Mouse (Mus musculus) lung, embryonic 15.5 days (tissue): ENCODE measurements around the gene Fzd4. TPM values are rescaled to one million over a fixed set of nuclear protein-coding genes. Genes with fewer than 3 reads are reported as not detected.

Experiments
- ATAC-seq: fragments of 200-750 bp; cut with Nextera tagmentation; 2 replicates; pipeline ENCODE4 v1.8.0; 2017; ENCODE audit warnings: moderate number of reproducible peaks, borderline replicate concordance; ENCODE audit not compliant: low FRiP score, low TSS enrichment; ENCODE audit errors: extremely low read depth
- H3K27ac ChIP-seq: fragments of 300-500 bp; sonication (generic); 2 replicates; pipeline ENCODE4 v1.5.1; 2015; ENCODE audit warnings: moderate library complexity, mild to moderate bottlenecking, inconsistent platforms
- H3K27me3 ChIP-seq: fragments of 300-500 bp; sonication (generic); 2 replicates; pipeline ENCODE4 v1.6.1; 2015; ENCODE audit warnings: inconsistent platforms
- H3K36me3 ChIP-seq: fragments of 300-500 bp; sonication (generic); 2 replicates; pipeline ENCODE4 v1.6.1; 2015; ENCODE audit warnings: inconsistent platforms
- H3K4me1 ChIP-seq: fragments of 300-500 bp; sonication (generic); 2 replicates; pipeline ENCODE4 v1.6.1; 2015; ENCODE audit warnings: inconsistent platforms
- H3K4me2 ChIP-seq: fragments of 300-500 bp; sonication (generic); 2 replicates; pipeline ENCODE4 v1.6.1; 2015; ENCODE audit warnings: inconsistent platforms, mild to moderate bottlenecking, moderate library complexity
- H3K4me3 ChIP-seq: fragments of 300-500 bp; sonication (generic); 2 replicates; pipeline ENCODE4 v1.5.1; 2015; ENCODE audit warnings: mild to moderate bottlenecking, inconsistent platforms
- H3K9ac ChIP-seq: fragments of 300-500 bp; sonication (generic); 2 replicates; pipeline ENCODE4 v1.6.1; 2015; ENCODE audit warnings: inconsistent platforms
- H3K9me3 ChIP-seq: fragments of 300-500 bp; sonication (generic); 2 replicates; pipeline ENCODE4 v1.6.1; 2016; ENCODE audit warnings: inconsistent platforms
- WGBS: fragments of 180-500 bp; shearing (Covaris S2); methylation state at CpG from one replicate; pipeline ENCODE4 v1.1.7; 2015; 5-methylcytosine and 5-hydroxymethylcytosine counted together
- polyA plus RNA-seq: library from polyadenylated mRNA; unstranded; fragments of >200 nt; fragmentation: Nextera tagmentation; extraction: Ambion mirVana; gene quantifications from 2 replicates; pipeline ENCODE4 v1.2.1, GENCODE M21; 2015

Fzd4 gene
- polyA plus RNA-seq, 1 experiment from 2014 or later: 13.1 TPM

- H3K4me1 ChIP-seq: peaks cover 13% of the 10 kb centered on the region
- H3K4me2 ChIP-seq: peak overlapping the region; percentile 95
- peak; percentile 85 for ATAC-seq
- H3K36me3 ChIP-seq: 0 out of 2 replicates have a peak, but pooled peaks cover 4% of the 10 kb centered on the region
- H3K9ac ChIP-seq: peak overlapping the region; percentile 47
- peaks cover 6% of the 10 kb centered on the region; the same call in 1 of the 2 replicates for H3K27me3 ChIP-seq
- 2% methylated on average over 52 of the region's 52 CpGs for WGBS
- no peaks in the 10 kb centered on the region for H3K9me3 ChIP-seq
- peak overlapping the region; percentile 80 for H3K27ac ChIP-seq
- H3K4me3 ChIP-seq: peak overlapping the region; percentile 67
These were observed 842 bp upstream of the Fzd4 start for GRCm38 (mm10) chr7:89403053-89403972.

DNA sequence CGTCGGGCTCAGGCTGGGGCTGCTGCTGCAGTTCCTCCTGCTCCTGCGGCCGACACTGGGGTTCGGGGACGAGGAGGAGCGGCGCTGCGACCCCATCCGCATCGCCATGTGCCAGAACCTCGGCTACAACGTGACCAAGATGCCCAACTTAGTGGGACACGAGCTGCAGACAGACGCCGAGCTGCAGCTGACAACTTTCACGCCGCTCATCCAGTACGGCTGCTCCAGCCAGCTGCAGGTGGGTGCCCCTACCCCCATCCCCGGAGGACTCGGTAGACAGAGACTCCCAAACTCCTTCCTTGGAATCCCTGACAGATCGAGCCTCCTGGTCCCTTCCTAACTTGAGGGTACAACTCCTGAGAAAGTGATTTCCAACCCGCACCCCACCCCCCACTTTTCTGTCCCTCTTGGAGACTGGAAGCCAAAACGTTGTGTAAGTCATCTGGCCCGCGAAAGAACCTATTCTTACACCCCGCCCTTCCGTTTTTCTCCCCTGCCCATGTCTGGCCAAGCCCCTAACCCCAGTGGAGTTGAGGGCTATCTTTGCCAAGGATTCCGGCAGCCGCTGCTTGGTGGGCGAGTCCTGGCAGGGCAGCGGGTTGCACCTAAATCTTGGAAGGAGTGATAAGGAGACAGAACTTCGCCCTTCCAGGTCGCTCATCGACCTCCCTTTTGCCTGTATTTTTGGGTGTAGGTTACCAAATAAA lies 732 bp downstream of the Fzd4 start:
- WGBS: under 1% methylated on average over 32 of the region's 35 CpGs
- no peak for ATAC-seq
- peaks cover 23% of the 10 kb centered on the region for H3K4me1 ChIP-seq

GRCm38 (mm10) chr7:89406011-89406410 lies 1.9 kb downstream of the Fzd4 start:
- Histone ChIP-seq H3K27me3 (peaks cover 6% of the 10 kb centered on the region; the same call in 1 of the 2 replicates), H3K27ac (peak overlapping the region; percentile 12; the same call in 1 of the 2 replicates), H3K4me3 (peak overlapping the region; percentile 33), H3K9ac (peak overlapping the region; percentile 19; the same call in 1 of the 2 replicates), H3K4me1 (peaks cover 23% of the 10 kb centered on the region), H3K36me3 (0 out of 2 replicates have a peak, but pooled peaks cover 4% of the 10 kb centered on the region), H3K4me2 (peak overlapping the region; percentile 44), H3K9me3 (no peaks in the 10 kb centered on the region)
- ATAC-seq: no peak
- 11% methylated on average over 1 of the region's 1 CpGs for WGBS

More for the DNA sequence above, 732 bp downstream of the Fzd4 start:
- Histone ChIP-seq H3K4me3 (peak overlapping the region; percentile 67), H3K36me3 (0 out of 2 replicates have a peak, but pooled peaks cover 4% of the 10 kb centered on the region), H3K4me2 (peak overlapping the region; percentile 95), H3K9ac (peak overlapping the region; percentile 81), H3K9me3 (no peaks in the 10 kb centered on the region), H3K27ac (peak overlapping the region; percentile 59), H3K27me3 (peaks cover 6% of the 10 kb centered on the region; the same call in 1 of the 2 replicates)

GRCm38 (mm10) chr7:89407006-89407940 lies 3.1 kb downstream of the Fzd4 start:
- WGBS: 72% methylated on average over 24 of the region's 24 CpGs
- no peak overlapping the region for H3K9ac ChIP-seq
- no peak for ATAC-seq
- peaks cover 1% of the 10 kb centered on the region; the same call in 1 of the 2 replicates for H3K27me3 ChIP-seq
- 0 out of 2 replicates have a peak, but pooled peaks cover 4% of the 10 kb centered on the region for H3K36me3 ChIP-seq
- peak overlapping the region; percentile 18 for H3K4me3 ChIP-seq
- peak overlapping the region; percentile 44 for H3K4me2 ChIP-seq
- peak overlapping the region; percentile 25 for H3K27ac ChIP-seq
- peaks cover 23% of the 10 kb centered on the region for H3K4me1 ChIP-seq
- H3K9me3 ChIP-seq: no peaks in the 10 kb centered on the region

GRCm38 (mm10) chr7:89410294-89410693 lies 6.1 kb downstream of the Fzd4 start:
- H3K9ac ChIP-seq: no peak overlapping the region
- no peak overlapping the region for H3K4me3 ChIP-seq
- 0 out of 2 replicates have a peak, but pooled peaks cover 4% of the 10 kb centered on the region for H3K36me3 ChIP-seq
- no peak overlapping the region for H3K4me2 ChIP-seq
- 75% methylated on average over 4 of the region's 4 CpGs for WGBS
- H3K27ac ChIP-seq: no peak overlapping the region
- ATAC-seq: no peak
- peaks cover 18% of the 10 kb centered on the region for H3K4me1 ChIP-seq
- H3K9me3 ChIP-seq: no peaks in the 10 kb centered on the region
- no peaks in the 10 kb centered on the region for H3K27me3 ChIP-seq

DNA sequence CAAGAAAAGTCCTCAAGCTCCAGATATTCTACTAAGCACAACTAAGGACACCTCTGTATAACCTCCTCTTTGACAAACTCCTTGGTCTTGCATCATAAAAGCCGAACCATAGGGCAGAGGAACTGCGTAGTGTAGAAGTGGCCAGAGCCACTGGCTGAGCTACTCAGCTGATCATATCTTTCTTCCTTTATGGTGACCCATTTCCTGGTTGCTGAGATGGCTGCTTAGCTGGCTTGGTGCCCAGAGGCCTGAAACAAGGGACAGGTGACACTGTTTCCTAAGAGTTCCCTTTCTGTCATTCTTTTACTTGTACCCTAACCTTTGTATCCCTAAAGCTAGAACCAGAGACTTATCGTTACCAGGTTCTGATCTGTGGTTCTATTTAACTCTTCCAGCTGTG lies 7.2 kb downstream of the Fzd4 start:
- H3K9ac ChIP-seq: no peak overlapping the region
- 0 out of 2 replicates have a peak, but pooled peaks cover 4% of the 10 kb centered on the region for H3K36me3 ChIP-seq
- 0 out of 2 replicates have a peak overlapping the region, but pooled peaks have one; percentile 7 for H3K27ac ChIP-seq
- no peak overlapping the region for H3K4me3 ChIP-seq
- no peak overlapping the region for H3K4me2 ChIP-seq
- H3K9me3 ChIP-seq: no peaks in the 10 kb centered on the region
- peaks cover 18% of the 10 kb centered on the region for H3K4me1 ChIP-seq
- WGBS: 73% methylated on average over 3 of the region's 3 CpGs
- ATAC-seq: peak; percentile 31; the same call in 1 of the 2 replicates
- no peaks in the 10 kb centered on the region for H3K27me3 ChIP-seq

DNA sequence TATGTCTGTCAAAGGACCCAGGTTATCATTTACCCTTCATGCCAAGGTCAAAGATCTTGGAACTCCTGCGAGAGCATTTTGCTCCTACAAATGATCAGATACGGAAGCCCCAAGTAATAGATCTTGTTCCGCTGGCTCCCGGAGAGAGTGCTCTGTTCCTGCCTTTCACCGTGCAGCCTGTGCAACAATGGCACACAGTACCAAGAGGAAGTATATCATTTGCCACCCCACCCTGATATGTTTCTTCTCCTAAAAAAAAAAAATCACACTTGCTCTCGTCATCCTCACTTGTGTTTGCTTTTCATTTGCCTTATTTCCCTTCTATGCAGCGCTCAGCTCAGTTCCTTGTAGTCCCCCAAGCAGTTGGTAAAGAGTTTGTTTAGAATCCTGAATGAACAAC lies 7.9 kb downstream of the Fzd4 start:
- Histone ChIP-seq H3K27ac (peak overlapping the region; percentile 20; the same call in 1 of the 2 replicates), H3K4me1 (peaks cover 18% of the 10 kb centered on the region), H3K9ac (no peak overlapping the region), H3K36me3 (0 out of 2 replicates have a peak, but pooled peaks cover 4% of the 10 kb centered on the region), H3K9me3 (no peaks in the 10 kb centered on the region), H3K27me3 (no peaks in the 10 kb centered on the region), H3K4me3 (no peak overlapping the region), H3K4me2 (no peak overlapping the region)
- WGBS: 60% methylated on average over 7 of the region's 7 CpGs
- no peak for ATAC-seq

DNA sequence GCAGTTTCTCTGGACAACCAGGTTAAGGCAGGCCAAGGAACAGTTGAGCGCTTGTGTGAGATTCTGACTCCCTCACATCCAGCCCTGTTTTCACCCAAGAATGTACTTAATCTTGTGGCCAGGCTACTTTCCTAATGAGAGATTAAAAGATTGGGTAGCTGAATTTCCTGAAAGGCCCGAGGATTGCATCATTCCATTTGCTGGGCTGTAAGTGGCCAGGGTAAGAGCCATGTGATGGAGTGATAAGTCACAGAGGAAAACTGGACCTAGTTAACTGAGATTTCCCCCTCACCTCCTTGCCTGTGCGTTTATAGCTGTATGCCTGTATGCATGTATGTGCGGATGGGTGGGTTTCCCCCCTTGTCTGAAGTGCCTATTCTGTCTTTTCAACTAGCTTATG lies 11.9 kb downstream of the Fzd4 start:
- no peaks in the 10 kb centered on the region for H3K36me3 ChIP-seq
- WGBS: 59% methylated on average over 4 of the region's 4 CpGs
- no peak overlapping the region for H3K4me2 ChIP-seq
- no peaks in the 10 kb centered on the region for H3K9me3 ChIP-seq
- no peaks in the 10 kb centered on the region for H3K27me3 ChIP-seq
- no peak overlapping the region for H3K4me3 ChIP-seq
- H3K27ac ChIP-seq: no peak overlapping the region
- ATAC-seq: 0 out of 2 replicates have a peak, but pooled peaks have one; percentile 39
- H3K4me1 ChIP-seq: peaks cover 13% of the 10 kb centered on the region
- H3K9ac ChIP-seq: no peak overlapping the region

DNA sequence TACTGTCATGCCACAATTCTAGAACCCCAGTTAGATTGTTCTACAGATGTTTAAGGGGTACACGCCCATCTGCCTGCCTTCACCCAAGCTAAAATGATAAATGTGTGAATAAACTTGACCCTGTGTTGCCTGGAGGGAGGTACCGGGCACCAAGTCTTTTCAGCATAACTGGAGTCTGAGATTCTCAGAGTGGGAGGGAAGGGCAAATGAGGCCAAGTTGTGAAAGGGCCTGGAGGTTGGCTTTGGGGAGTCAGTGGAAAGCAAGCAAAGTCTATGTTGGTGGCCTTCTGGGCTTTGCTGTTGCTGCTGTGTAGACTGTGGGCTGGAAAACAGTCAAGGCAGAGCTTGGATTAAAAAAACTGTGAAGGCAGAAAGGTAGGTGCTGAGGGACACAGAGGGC lies 13.6 kb downstream of the Fzd4 start:
- H3K36me3 ChIP-seq: no peaks in the 10 kb centered on the region
- peaks cover 13% of the 10 kb centered on the region for H3K4me1 ChIP-seq
- ATAC-seq: no peak
- H3K27ac ChIP-seq: 0 out of 2 replicates have a peak overlapping the region, but pooled peaks have one; percentile 13
- no peaks in the 10 kb centered on the region for H3K9me3 ChIP-seq
- H3K4me2 ChIP-seq: no peak overlapping the region
- no peak overlapping the region for H3K4me3 ChIP-seq
- H3K27me3 ChIP-seq: no peaks in the 10 kb centered on the region
- H3K9ac ChIP-seq: no peak overlapping the region
- WGBS: 55% methylated on average over 2 of the region's 2 CpGs

DNA sequence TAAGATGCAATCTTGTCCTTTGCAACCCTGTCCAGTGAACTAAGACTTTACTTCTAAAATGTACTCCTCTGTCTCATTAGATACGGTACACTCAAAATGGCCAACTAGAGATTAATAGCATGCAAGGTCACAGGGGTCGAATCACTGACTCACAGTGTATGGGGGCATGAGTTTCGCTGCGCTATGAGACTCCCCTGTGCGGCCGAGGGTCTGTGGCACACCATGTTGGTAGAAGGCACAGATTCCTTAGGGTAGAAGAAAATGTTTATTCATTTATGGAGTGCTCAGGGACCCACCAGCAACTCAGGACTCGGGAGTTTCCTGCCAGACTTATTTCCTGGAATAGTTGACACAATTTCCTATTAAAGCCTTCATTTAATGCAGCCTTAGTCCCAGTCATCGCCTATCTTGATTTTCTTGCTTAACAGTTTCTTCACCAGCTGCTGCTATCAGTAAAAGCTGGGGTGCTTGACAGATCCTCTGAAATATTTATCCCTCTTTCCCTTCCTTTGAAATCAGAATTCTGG lies 14.0 kb downstream of the Fzd4 start:
- Histone ChIP-seq H3K4me2 (peak overlapping the region; percentile 25; the same call in 1 of the 2 replicates), H3K4me1 (peaks cover 13% of the 10 kb centered on the region), H3K36me3 (no peaks in the 10 kb centered on the region), H3K9ac (no peak overlapping the region), H3K4me3 (no peak overlapping the region), H3K27me3 (no peaks in the 10 kb centered on the region), H3K9me3 (no peaks in the 10 kb centered on the region), H3K27ac (peak overlapping the region; percentile 54)
- 51% methylated on average over 8 of the region's 8 CpGs for WGBS
- no peak for ATAC-seq
